Mouse (Mus musculus): ENCODE measurements at regions not wholly inside any gene's neighbourhood (a gene's known extent, or its start where the extent isn't known, plus 50 kb on each side); places are given as distances from the start of the nearest gene placed in this dataset.

DNA sequence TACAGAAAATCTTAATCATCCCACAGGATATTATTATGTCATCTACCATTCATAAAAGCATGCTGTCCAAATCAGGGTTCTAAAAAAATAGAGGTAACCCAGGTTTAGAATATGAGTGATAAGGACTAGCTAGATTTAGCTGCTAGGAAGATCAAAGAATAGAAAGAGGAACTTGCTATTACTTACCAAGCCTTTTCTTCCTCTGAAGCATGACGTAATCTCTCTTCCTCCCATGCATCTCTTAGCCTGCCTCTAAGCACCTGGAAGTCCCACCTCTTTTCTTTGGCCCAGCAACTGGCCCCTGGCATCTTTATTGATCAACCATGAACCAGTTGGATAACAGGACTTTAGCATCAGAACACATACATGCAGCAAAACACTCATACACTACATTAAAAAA, 85.9 kb upstream of the Gpc3 start:
- TF ChIP-seq CTCF (IDR thresholded peaks at IDR 0.05; ENCODE audit: borderline replicate concordance, insufficient read depth, low read depth, low read length), result no peak
- TF ChIP-seq POLR2A (IDR thresholded peaks at IDR 0.05; ENCODE audit: borderline replicate concordance, insufficient read depth, low read length), result no peak

Data from cerebellum, adult 2 months (tissue).